Mouse (Mus musculus): ENCODE results near the gene Rxfp1.

GRCm38 (mm10) chr3:79772701-79773100 lies 35.0 kb upstream of the Rxfp1 start:
- no peak for TF ChIP-seq POLR2A (IDR thresholded peaks at IDR 0.05; ENCODE audit: low read depth, low read length)
- TF ChIP-seq CTCF (IDR thresholded peaks at IDR 0.05; ENCODE audit: borderline replicate concordance, insufficient read depth, low read length): no peak
